Mouse (Mus musculus): ENCODE data around the gene Pgc. TPM values are rescaled to one million over a fixed set of nuclear protein-coding genes. Genes with fewer than 3 reads are reported as not detected.

Pgc gene
- total and polyA plus RNA-seq, 2 experiments from 2014 or later = not detected

- Histone ChIP-seq H3K4me2 (ENCODE audit: low read depth) (peak overlapping the region; percentile 95), H3K27ac (ENCODE audit: low read depth, low read length) (no peak overlapping the region), H3K9ac (no peak overlapping the region), H3K27me3 (ENCODE audit: insufficient read depth, low read length) (peaks cover 14% of the 10 kb centered on the region), H3K4me3 (ENCODE audit: low read depth, low read length) (peak overlapping the region; percentile 52; the same call in 1 of the 2 replicates), H3K36me3 (ENCODE audit: insufficient read depth) (no peaks in the 10 kb centered on the region), H3K4me1 (ENCODE audit: insufficient read depth) (0 out of 2 replicates have a peak, but pooled peaks cover 3% of the 10 kb centered on the region), H3K9me3 (ENCODE audit: low read length) (no peaks in the 10 kb centered on the region)
- ATAC-seq = no peak
- DNase-seq = peak; percentile 9
- 11% methylated on average over 20 of the region's 20 CpGs for WGBS
- no peak for TF ChIP-seq CTCF (IDR thresholded peaks at IDR 0.05; ENCODE audit: low read depth)
Measured at GRCm38 (mm10) chr17:47738879-47739798, 12.5 kb downstream of the Pgc start.

- Histone ChIP-seq H3K4me2 (ENCODE audit: low read depth) (no peak overlapping the region), H3K4me1 (ENCODE audit: insufficient read depth) (0 out of 2 replicates have a peak, but pooled peaks cover 3% of the 10 kb centered on the region), H3K27ac (ENCODE audit: low read depth, low read length) (no peak overlapping the region), H3K9me3 (ENCODE audit: low read length) (no peaks in the 10 kb centered on the region), H3K36me3 (ENCODE audit: insufficient read depth) (no peaks in the 10 kb centered on the region), H3K4me3 (ENCODE audit: low read depth, low read length) (no peak overlapping the region), H3K27me3 (ENCODE audit: insufficient read depth, low read length) (peaks cover 14% of the 10 kb centered on the region), H3K9ac (no peak overlapping the region)
- WGBS = 67% methylated on average over 2 of the region's 2 CpGs
- ATAC-seq = no peak
- no peak for DNase-seq
- TF ChIP-seq CTCF (IDR thresholded peaks at IDR 0.05; ENCODE audit: low read depth) = no peak
Measured at GRCm38 (mm10) chr17:47740186-47740585, 13.5 kb downstream of the Pgc start.

GRCm38 (mm10) chr17:47742991-47743734 is 16.5 kb downstream of the Pgc start:
- ATAC-seq = no peak
- Histone ChIP-seq H3K4me1 (ENCODE audit: insufficient read depth) (0 out of 2 replicates have a peak, but pooled peaks cover 3% of the 10 kb centered on the region), H3K9me3 (ENCODE audit: low read length) (no peaks in the 10 kb centered on the region), H3K9ac (no peak overlapping the region), H3K27me3 (ENCODE audit: insufficient read depth, low read length) (peaks cover 2% of the 10 kb centered on the region), H3K4me2 (ENCODE audit: low read depth) (no peak overlapping the region), H3K27ac (ENCODE audit: low read depth, low read length) (no peak overlapping the region), H3K36me3 (ENCODE audit: insufficient read depth) (no peaks in the 10 kb centered on the region), H3K4me3 (ENCODE audit: low read depth, low read length) (no peak overlapping the region)
- DNase-seq = no peak
- peak; percentile 43 for TF ChIP-seq CTCF (IDR thresholded peaks at IDR 0.05; ENCODE audit: low read depth)
- WGBS = 47% methylated on average over 16 of the region's 16 CpGs

- Histone ChIP-seq H3K36me3 (ENCODE audit: insufficient read depth) (no peaks in the 10 kb centered on the region), H3K27ac (ENCODE audit: low read depth, low read length) (no peak overlapping the region), H3K4me1 (ENCODE audit: insufficient read depth) (no peaks in the 10 kb centered on the region), H3K9ac (no peak overlapping the region), H3K9me3 (ENCODE audit: low read length) (no peaks in the 10 kb centered on the region), H3K27me3 (ENCODE audit: insufficient read depth, low read length) (no peaks in the 10 kb centered on the region), H3K4me3 (ENCODE audit: low read depth, low read length) (no peak overlapping the region), H3K4me2 (ENCODE audit: low read depth) (no peak overlapping the region)
- 95% methylated on average over 14 of the region's 14 CpGs for WGBS
- TF ChIP-seq CTCF (IDR thresholded peaks at IDR 0.05; ENCODE audit: low read depth) = no peak
- no peak for DNase-seq
- no peak for ATAC-seq
Measured at GRCm38 (mm10) chr17:47744086-47744485, 17.4 kb downstream of the Pgc start.

GRCm38 (mm10) chr17:47744746-47745368 is 18.2 kb downstream of the Pgc start:
- DNase-seq = no peak
- H3K36me3 ChIP-seq (ENCODE audit: insufficient read depth) = no peaks in the 10 kb centered on the region
- H3K4me3 ChIP-seq (ENCODE audit: low read depth, low read length) = no peak overlapping the region
- H3K4me2 ChIP-seq (ENCODE audit: low read depth) = no peak overlapping the region
- H3K9me3 ChIP-seq (ENCODE audit: low read length) = no peaks in the 10 kb centered on the region
- 92% methylated on average over 10 of the region's 10 CpGs for WGBS
- ATAC-seq = no peak
- H3K27me3 ChIP-seq (ENCODE audit: insufficient read depth, low read length) = no peaks in the 10 kb centered on the region
- no peak overlapping the region for H3K27ac ChIP-seq (ENCODE audit: low read depth, low read length)
- no peak overlapping the region for H3K9ac ChIP-seq
- no peaks in the 10 kb centered on the region for H3K4me1 ChIP-seq (ENCODE audit: insufficient read depth)
- TF ChIP-seq CTCF (IDR thresholded peaks at IDR 0.05; ENCODE audit: low read depth) = peak; percentile 38

GRCm38 (mm10) chr17:47748791-47749553 is 22.3 kb downstream of the Pgc start:
- Histone ChIP-seq H3K4me1 (ENCODE audit: insufficient read depth) (no peaks in the 10 kb centered on the region), H3K9me3 (ENCODE audit: low read length) (no peaks in the 10 kb centered on the region), H3K36me3 (ENCODE audit: insufficient read depth) (no peaks in the 10 kb centered on the region), H3K9ac (no peak overlapping the region), H3K27ac (ENCODE audit: low read depth, low read length) (no peak overlapping the region), H3K4me3 (ENCODE audit: low read depth, low read length) (no peak overlapping the region), H3K4me2 (ENCODE audit: low read depth) (no peak overlapping the region), H3K27me3 (ENCODE audit: insufficient read depth, low read length) (no peaks in the 10 kb centered on the region)
- DNase-seq = no peak
- TF ChIP-seq CTCF (IDR thresholded peaks at IDR 0.05; ENCODE audit: low read depth) = no peak
- WGBS = 74% methylated on average over 14 of the region's 14 CpGs
- peak; percentile 27; the same call in 1 of the 2 replicates for ATAC-seq

Measured in forebrain, postnatal 0 days (tissue).